28 mouse cellular contexts compared by ENCODE assay signal in the genomic region with DNA sequence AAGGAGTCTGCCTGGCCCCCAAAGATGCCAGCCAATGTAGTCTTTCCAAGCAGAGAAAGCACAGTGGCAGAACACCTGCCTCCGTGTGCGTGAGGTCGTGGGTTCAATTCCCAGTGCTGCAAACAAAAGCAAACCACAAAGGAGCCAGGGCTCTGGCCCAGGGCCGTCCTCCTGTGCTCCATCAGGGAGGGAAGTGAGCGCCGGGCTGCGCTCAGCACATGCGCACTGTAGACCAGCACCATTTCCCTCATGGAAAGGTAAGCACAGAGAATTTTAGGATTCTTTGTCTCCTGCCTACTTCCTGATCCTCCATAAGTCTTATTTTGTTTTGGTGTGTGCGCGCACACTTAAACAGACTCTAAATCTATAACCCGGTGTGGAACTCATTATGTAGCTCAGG. TPM values are rescaled to one million over a fixed set of nuclear protein-coding genes. Genes with fewer than 3 reads are reported as not detected.
DNase-seq lines count a peak whose midpoint lies in the region; ATAC-seq and TF ChIP-seq lines count a peak whose summit lies in the region.
"Had no signal": no experiment of that assay in that cellular context is flagged by ENCODE, and none has a peak within 500 bp of the region (broad histone marks: within the 10 kb centered on the region; RNA-seq: fewer than 3 reads in every experiment).

No protein-coding gene starts in this region.

- in situ Hi-C loops in ES-E14 (cut with MboI; ENCODE audit: low sequenced_read_pairs in 2 of 2, unreplicated experiment in 2 of 2) = no loop called here

- no peak overlapping the region for H3K4me2 ChIP-seq in stomach, embryonic 14.5 days (replicated peaks; ENCODE audit: low read depth, low read length)
- H3K4me2 ChIP-seq in stomach, postnatal 0 days (replicated peaks; ENCODE audit: low read depth) = no peak overlapping the region
- H3K4me2 ChIP-seq: embryonic facial prominence, embryonic 12.5 days; forebrain, embryonic 12.5 days; forebrain, embryonic 15.5 days; heart, embryonic 13.5 days; hindbrain, embryonic 14.5 days had no signal

- no peak overlapping the region for H3K9ac ChIP-seq in stomach, embryonic 14.5 days (replicated peaks; ENCODE audit: low read depth, low read length)
- H3K9ac ChIP-seq in stomach, postnatal 0 days (ENCODE audit: low read length) = no peak overlapping the region
- peak overlapping the region; percentile 21; the same call in 1 of the 2 replicates for H3K9ac ChIP-seq in ES-E14 (ENCODE audit: insufficient read depth, low read depth, low read length, poor library complexity, severe bottlenecking)
- H3K9ac ChIP-seq: embryonic facial prominence, embryonic 12.5 days; forebrain, embryonic 12.5 days; forebrain, embryonic 15.5 days; heart, embryonic 13.5 days; hindbrain, embryonic 14.5 days had no signal

- WGBS in stomach, embryonic 14.5 days = 81% methylated on average over 11 of the region's 11 CpGs
- WGBS in stomach, postnatal 0 days = 82% methylated on average over 11 of the region's 11 CpGs
- WGBS in embryonic facial prominence, embryonic 10.5 days = 77% methylated on average over 11 of the region's 11 CpGs

- TF ChIP-seq EP300 in stomach, postnatal 0 days (optimal IDR thresholded peaks at IDR 0.05) = no peak

- peaks cover 6% of the 10 kb centered on the region; the same call in 1 of the 2 replicates for H3K4me1 ChIP-seq in stomach, embryonic 14.5 days (ENCODE audit: control insufficient read depth, insufficient read depth, low read length)
- H3K4me1 ChIP-seq in stomach, postnatal 0 days (replicated peaks; ENCODE audit: control insufficient read depth, insufficient read depth) = no peaks in the 10 kb centered on the region
- peaks cover 5 to 25% of the 10 kb centered on the region in 2 experiments for H3K4me1 ChIP-seq in ES-E14 (ENCODE audit: control insufficient read depth in 2 of 2, insufficient read depth in 2 of 2, low read length in 2 of 2, poor library complexity in 1 of 2)
- H3K4me1 ChIP-seq in embryonic facial prominence, embryonic 10.5 days = peaks cover 22% of the 10 kb centered on the region

- H3K9me3 ChIP-seq in stomach, embryonic 14.5 days (ENCODE audit: control insufficient read depth, low read depth, low read length) = no peaks in the 10 kb centered on the region
- H3K9me3 ChIP-seq in stomach, postnatal 0 days (ENCODE audit: control insufficient read depth, low read length) = no peaks in the 10 kb centered on the region
- H3K9me3 ChIP-seq in ES-E14 (ENCODE audit: control insufficient read depth, insufficient read depth, low read depth, low read length) = no peaks in the 10 kb centered on the region
- H3K9me3 ChIP-seq in embryonic facial prominence, embryonic 10.5 days = no peaks in the 10 kb centered on the region
- H3K9me3 ChIP-seq: embryonic facial prominence, embryonic 12.5 days; forebrain, embryonic 12.5 days; forebrain, embryonic 15.5 days; heart, embryonic 10.5 days; heart, embryonic 13.5 days had no signal

- H3K4me3 ChIP-seq in stomach, embryonic 14.5 days (ENCODE audit: low read depth, low read length) = no peak overlapping the region
- H3K4me3 ChIP-seq in stomach, postnatal 0 days (ENCODE audit: low read depth, low read length) = no peak overlapping the region
- no peak overlapping the region for H3K4me3 ChIP-seq in ES-E14 (ENCODE audit: insufficient read depth in 1 of 2, low read depth in 1 of 2, low read length in 2 of 2, poor library complexity in 1 of 2, severe bottlenecking in 1 of 2)
- H3K4me3 ChIP-seq in embryonic facial prominence, embryonic 10.5 days = no peak overlapping the region
- H3K4me3 ChIP-seq: embryonic facial prominence, embryonic 12.5 days; erythroblast, embryonic 14.5 days; forebrain, embryonic 12.5 days; forebrain, embryonic 15.5 days; heart, adult 2 months; heart, embryonic 10.5 days; heart, embryonic 13.5 days had no signal

- H3K27me3 ChIP-seq in stomach, embryonic 14.5 days (ENCODE audit: control insufficient read depth, insufficient read depth, low read length) = no peaks in the 10 kb centered on the region
- no peaks in the 10 kb centered on the region for H3K27me3 ChIP-seq in stomach, postnatal 0 days (ENCODE audit: control insufficient read depth, insufficient read depth, low read length)
- no peaks in the 10 kb centered on the region for H3K27me3 ChIP-seq in embryonic facial prominence, embryonic 10.5 days (replicated peaks; ENCODE audit: low read depth, poor library complexity, severe bottlenecking)
- H3K27me3 ChIP-seq: embryonic facial prominence, embryonic 12.5 days; forebrain, embryonic 15.5 days had no signal

- peak overlapping the region; percentile 55; the same call in 1 of the 2 replicates for H3K27ac ChIP-seq in stomach, embryonic 14.5 days (ENCODE audit: low read length)
- no peak overlapping the region for H3K27ac ChIP-seq in stomach, postnatal 0 days (replicated peaks)
- no peak overlapping the region for H3K27ac ChIP-seq in ES-E14 (ENCODE audit: insufficient read depth, low read depth, low read length, poor library complexity, severe bottlenecking)
- H3K27ac ChIP-seq in embryonic facial prominence, embryonic 10.5 days (replicated peaks) = 0 out of 2 replicates have a peak overlapping the region, but pooled peaks have one; percentile 16
- H3K27ac ChIP-seq: embryonic facial prominence, embryonic 12.5 days; forebrain, embryonic 12.5 days; forebrain, embryonic 15.5 days; heart, adult 2 months; heart, embryonic 10.5 days; heart, embryonic 13.5 days; hindbrain, embryonic 14.5 days; hindbrain, postnatal 0 days had no signal

- no peak for TF ChIP-seq CTCF in stomach, postnatal 0 days (IDR thresholded peaks at IDR 0.05; ENCODE audit: low read depth)

- DNase-seq in stomach, postnatal 0 days (ENCODE audit: low spot score) = no peak
- DNase-seq in ES-E14 (ENCODE audit: low read depth, low spot score) = no peak
- no peak for DNase-seq in embryonic facial prominence, embryonic 10.5 days (ENCODE audit: low spot score)
- DNase-seq in left cerebral cortex, postnatal 36 days (ENCODE audit: low spot score in 2 of 2) = no peak
- no peak for DNase-seq in adrenal gland, adult 2 months
- no peak for DNase-seq in gastrocnemius, postnatal 36 days
- DNase-seq: adrenal gland, adult 8-10 months; adrenal gland, postnatal 25 days; cerebellum, adult 11-12 months; cerebellum, adult 8-10 months; cerebellum, postnatal 10 days; gastrocnemius, postnatal 25 days; heart, adult 2 months; heart, postnatal 14 days; heart, postnatal 4 days; kidney, adult 2 months had no signal

- intact Hi-C loops in left cerebral cortex, postnatal 36 days (cut with DNase I) = no loop called here
- intact Hi-C loops in gastrocnemius, postnatal 36 days (cut with DNase I) = no loop called here

- no peak for ATAC-seq in stomach, embryonic 14.5 days (ENCODE audit: insufficient number of reproducible peaks, insufficient read depth, low FRiP score, low read depth)
- ATAC-seq in stomach, postnatal 0 days (ENCODE audit: low FRiP score, low TSS enrichment) = no peak
- ATAC-seq: CD4-positive, CD25-positive, alpha-beta regulatory T cell, adult 4 months; forebrain, embryonic 15.5 days; hindbrain, postnatal 0 days; inflammation-experienced regulatory T-cells, adult 6 months had no signal

- H3K36me3 ChIP-seq in stomach, embryonic 14.5 days (ENCODE audit: control insufficient read depth, insufficient read depth, low read length) = no peaks in the 10 kb centered on the region
- no peaks in the 10 kb centered on the region for H3K36me3 ChIP-seq in stomach, postnatal 0 days (ENCODE audit: control insufficient read depth, insufficient read depth, low read length)
- H3K36me3 ChIP-seq in ES-E14 (ENCODE audit: control insufficient read depth, insufficient read depth, low read length, poor library complexity, severe bottlenecking) = no peaks in the 10 kb centered on the region
- H3K36me3 ChIP-seq in embryonic facial prominence, embryonic 10.5 days (replicated peaks) = no peaks in the 10 kb centered on the region
- H3K36me3 ChIP-seq: embryonic facial prominence, embryonic 12.5 days; forebrain, embryonic 12.5 days; forebrain, embryonic 15.5 days; heart, embryonic 10.5 days; heart, embryonic 13.5 days had no signal

TF ChIP-seq in ES-E14, 5 proteins besides CTCF, POLR2A, EP300 and RAD21:
- no peak for TF ChIP-seq ZC3H11A (IDR thresholded peaks at IDR 0.05; ENCODE audit: borderline replicate concordance, low read depth, low read length)
- no peak for TF ChIP-seq ZNF384 (IDR thresholded peaks at IDR 0.05; ENCODE audit: low read depth, low read length)
- no peak for TF ChIP-seq MAFK (IDR thresholded peaks at IDR 0.05; ENCODE audit: insufficient read depth, low read depth, low read length)
- TF ChIP-seq HCFC1 (IDR thresholded peaks at IDR 0.05; ENCODE audit: borderline replicate concordance, insufficient read depth, low read length) = no peak
- no peak for TF ChIP-seq CHD2 (IDR thresholded peaks at IDR 0.05; ENCODE audit: low read depth, low read length)
TF ChIP-seq in ES-E14: peak in this region for 0.

RNA-seq across cellular contexts. Expression of gene Tent5b, which starts 32.0 kb away (rescaled TPM):
- 0.39 and 0.45 TPM in 2 replicates for polyA plus RNA-seq in stomach, embryonic 14.5 days (2014; fragmentation: Nextera tagmentation; extraction: Ambion mirVana)
- polyA plus RNA-seq in stomach, postnatal 0 days (2015; fragmentation: Nextera tagmentation; extraction: Ambion mirVana) = 34.0 and 35.3 TPM in 2 replicates
- total RNA-seq in ES-E14 (2012; rRNA removed) = 7.5 and 8.5 TPM in 2 replicates
- polyA plus RNA-seq in embryonic facial prominence, embryonic 10.5 days (2016; fragmentation: Nextera tagmentation; extraction: Ambion mirVana) = 1.0 and 1.2 TPM in 2 replicates
- total RNA-seq in left cerebral cortex, postnatal 36 days (2021) = not detected
- 10 to 100 TPM in 1 of 2 experiments, 1 to 10 TPM in 1; 1.7 to 14.7 TPM for total RNA-seq in adrenal gland, adult 2 months (2021)
- 3.0 and 7.2 TPM in 2 replicates for polyA plus RNA-seq in adrenal gland, adult 2 months (2012; rRNA removed)
- total RNA-seq in gastrocnemius, postnatal 36 days (2021) = 1 to 10 TPM in 1 of 2 experiments, under 1 TPM in 1; 0.59 to 1.0 TPM
- total RNA-seq: granulocyte monocyte progenitor cell, adult 5-6 weeks had no signal
- polyA plus RNA-seq: CD4-positive, CD25-positive, alpha-beta regulatory T cell, adult 4 months; erythroblast, embryonic 14.5 days; inflammation-experienced regulatory T-cells, adult 6 months had no signal

RNA-seq across cellular contexts. Expression of gene Trnp1, which starts 50.4 kb away (rescaled TPM):
- polyA plus RNA-seq in stomach, embryonic 14.5 days (2014; fragmentation: Nextera tagmentation; extraction: Ambion mirVana) = 2.5 and 3.6 TPM in 2 replicates
- polyA plus RNA-seq in stomach, postnatal 0 days (2015; fragmentation: Nextera tagmentation; extraction: Ambion mirVana) = 4.0 and 4.4 TPM in 2 replicates
- 0.90 and 0.94 TPM in 2 replicates for total RNA-seq in ES-E14 (2012; rRNA removed)
- 0.57 and 1.1 TPM in 2 replicates for polyA plus RNA-seq in embryonic facial prominence, embryonic 10.5 days (2016; fragmentation: Nextera tagmentation; extraction: Ambion mirVana)
- total RNA-seq in left cerebral cortex, postnatal 36 days (2021) = 100 to 1,000 TPM; 168 to 210 TPM
- total RNA-seq in adrenal gland, adult 2 months (2021) = 1 to 10 TPM; 4.4 to 7.5 TPM
- polyA plus RNA-seq in adrenal gland, adult 2 months (2012; rRNA removed) = 7.4 and 11.4 TPM in 2 replicates
- total RNA-seq in gastrocnemius, postnatal 36 days (2021) = under 1 TPM; 0.56 to 0.81 TPM
- total RNA-seq: granulocyte monocyte progenitor cell, adult 5-6 weeks had no signal
- polyA plus RNA-seq: CD4-positive, CD25-positive, alpha-beta regulatory T cell, adult 4 months; erythroblast, embryonic 14.5 days; inflammation-experienced regulatory T-cells, adult 6 months had no signal

Comparison
In these comparisons a context has a peak if more than half of its experiments do, and no peak if none do; other contexts are left out.
1. H3K27ac ChIP-seq: peak in stomach, embryonic 14.5 days (single experiment) and embryonic facial prominence, embryonic 10.5 days (single experiment); none in stomach, postnatal 0 days (single experiment) and ES-E14 (single experiment).
2. RNA of gene Trnp1, which starts 50.4 kb away (total RNA-seq): 168 to 210 TPM in left cerebral cortex, postnatal 36 days; 4.4 to 7.5 TPM in adrenal gland, adult 2 months, 0.90 to 0.94 TPM in ES-E14 and 0.56 to 0.81 TPM in gastrocnemius, postnatal 36 days; every median in the first group is over 10 times any median in the second.